Mouse (Mus musculus): ENCODE results near the gene Eaf1. TPM values are rescaled to one million over a fixed set of nuclear protein-coding genes. Genes with fewer than 3 reads are reported as not detected.

Gene Eaf1
- total and polyA plus RNA-seq, 2 experiments from 2014 or later, result 6.5 to 7.4 TPM

- Histone ChIP-seq H3K27ac (ENCODE audit: low read depth) (no peak overlapping the region), H3K9ac (replicated peaks; ENCODE audit: low read depth, low read length) (no peak overlapping the region), H3K4me3 (ENCODE audit: low read depth, low read length) (no peak overlapping the region), H3K9me3 (replicated peaks; ENCODE audit: control insufficient read depth, low read length) (no peaks in the 10 kb centered on the region), H3K27me3 (ENCODE audit: control insufficient read depth, insufficient read depth, low read length) (no peaks in the 10 kb centered on the region), H3K4me2 (ENCODE audit: low read depth, low read length) (no peak overlapping the region), H3K36me3 (replicated peaks; ENCODE audit: control insufficient read depth, insufficient read depth, low read length) (peaks cover 5% of the 10 kb centered on the region; the same call in 1 of the 2 replicates), H3K4me1 (ENCODE audit: control insufficient read depth, insufficient read depth) (no peaks in the 10 kb centered on the region)
- ATAC-seq (ENCODE audit: insufficient read depth, low read depth) (no peak), DNase-seq (ENCODE audit: low spot score) (no peak)
- WGBS, result 81% methylated on average over 2 of the region's 2 CpGs
- TF ChIP-seq CTCF (IDR thresholded peaks at IDR 0.05; ENCODE audit: low read depth), result 0 out of 2 replicates have a peak, but pooled peaks have one; percentile 22
- no peak for TF ChIP-seq EP300 (IDR thresholded peaks at IDR 0.05; ENCODE audit: low read depth)
Observed at GRCm38 (mm10) chr14:31473297-31473696, 20.9 kb upstream of the Eaf1 start.

GRCm38 (mm10) chr14:31482417-31482816 lies 11.8 kb upstream of the Eaf1 start:
- no peak for DNase-seq (ENCODE audit: low spot score)
- Histone ChIP-seq H3K4me3 (ENCODE audit: low read depth, low read length) (no peak overlapping the region), H3K4me2 (ENCODE audit: low read depth, low read length) (no peak overlapping the region), H3K27ac (ENCODE audit: low read depth) (no peak overlapping the region), H3K9me3 (replicated peaks; ENCODE audit: control insufficient read depth, low read length) (no peaks in the 10 kb centered on the region), H3K9ac (replicated peaks; ENCODE audit: low read depth, low read length) (no peak overlapping the region), H3K4me1 (ENCODE audit: control insufficient read depth, insufficient read depth) (no peaks in the 10 kb centered on the region), H3K27me3 (ENCODE audit: control insufficient read depth, insufficient read depth, low read length) (no peaks in the 10 kb centered on the region), H3K36me3 (replicated peaks; ENCODE audit: control insufficient read depth, insufficient read depth, low read length) (peaks cover 95% of the 10 kb centered on the region)
- no peak; the same call in 1 of the 2 replicates for ATAC-seq (ENCODE audit: insufficient read depth, low read depth)
- 85% methylated on average over 5 of the region's 5 CpGs for WGBS
- TF ChIP-seq EP300 (IDR thresholded peaks at IDR 0.05; ENCODE audit: low read depth), result no peak
- TF ChIP-seq CTCF (IDR thresholded peaks at IDR 0.05; ENCODE audit: low read depth), result no peak

DNA sequence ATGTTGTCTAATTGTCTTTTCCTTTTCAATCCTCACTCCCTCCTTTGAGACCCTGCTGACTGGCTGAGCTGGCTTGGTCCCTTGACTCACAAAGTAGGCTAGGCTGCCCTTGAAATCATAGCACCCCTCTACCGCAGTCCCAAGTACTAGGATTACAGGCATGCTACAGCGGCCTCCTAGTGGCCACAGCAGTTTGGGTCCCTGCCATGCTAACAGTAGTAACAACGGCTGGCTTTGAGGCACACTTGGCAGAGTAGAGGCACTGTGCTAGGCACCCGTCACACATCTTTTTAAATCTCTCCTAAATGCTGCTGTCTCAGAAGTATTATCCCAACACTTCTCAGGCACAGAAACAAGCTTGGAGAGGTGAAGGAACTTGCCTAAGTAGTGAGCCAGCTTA lies 7.7 kb upstream of the Eaf1 start:
- no peak overlapping the region for H3K4me2 ChIP-seq (ENCODE audit: low read depth, low read length)
- H3K9ac ChIP-seq (replicated peaks; ENCODE audit: low read depth, low read length), result no peak overlapping the region
- H3K4me3 ChIP-seq (ENCODE audit: low read depth, low read length), result no peak overlapping the region
- peaks cover 77% of the 10 kb centered on the region for H3K36me3 ChIP-seq (replicated peaks; ENCODE audit: control insufficient read depth, insufficient read depth, low read length)
- WGBS, result 67% methylated on average over 4 of the region's 4 CpGs
- H3K9me3 ChIP-seq (replicated peaks; ENCODE audit: control insufficient read depth, low read length), result no peaks in the 10 kb centered on the region
- H3K27me3 ChIP-seq (ENCODE audit: control insufficient read depth, insufficient read depth, low read length), result no peaks in the 10 kb centered on the region
- TF ChIP-seq EP300 (IDR thresholded peaks at IDR 0.05; ENCODE audit: low read depth) (no peak), CTCF (IDR thresholded peaks at IDR 0.05; ENCODE audit: low read depth) (peak; percentile 7; the same call in 1 of the 2 replicates)
- ATAC-seq (ENCODE audit: insufficient read depth, low read depth) (no peak), DNase-seq (ENCODE audit: low spot score) (no peak)
- no peak overlapping the region for H3K27ac ChIP-seq (ENCODE audit: low read depth)
- H3K4me1 ChIP-seq (ENCODE audit: control insufficient read depth, insufficient read depth), result no peaks in the 10 kb centered on the region

- no peak overlapping the region for H3K27ac ChIP-seq (ENCODE audit: low read depth)
- no peak for TF ChIP-seq CTCF (IDR thresholded peaks at IDR 0.05; ENCODE audit: low read depth)
- TF ChIP-seq EP300 (IDR thresholded peaks at IDR 0.05; ENCODE audit: low read depth), result no peak
- H3K36me3 ChIP-seq (replicated peaks; ENCODE audit: control insufficient read depth, insufficient read depth, low read length), result peaks cover 73% of the 10 kb centered on the region
- ATAC-seq (ENCODE audit: insufficient read depth, low read depth) (no peak), DNase-seq (ENCODE audit: low spot score) (no peak)
- H3K27me3 ChIP-seq (ENCODE audit: control insufficient read depth, insufficient read depth, low read length), result no peaks in the 10 kb centered on the region
- H3K9me3 ChIP-seq (replicated peaks; ENCODE audit: control insufficient read depth, low read length), result no peaks in the 10 kb centered on the region
- 83% methylated on average over 6 of the region's 6 CpGs for WGBS
- no peak overlapping the region for H3K4me2 ChIP-seq (ENCODE audit: low read depth, low read length)
- no peaks in the 10 kb centered on the region for H3K4me1 ChIP-seq (ENCODE audit: control insufficient read depth, insufficient read depth)
- no peak overlapping the region for H3K9ac ChIP-seq (replicated peaks; ENCODE audit: low read depth, low read length)
- H3K4me3 ChIP-seq (ENCODE audit: low read depth, low read length), result no peak overlapping the region
Observed at GRCm38 (mm10) chr14:31488055-31488454, 6.1 kb upstream of the Eaf1 start.

DNA sequence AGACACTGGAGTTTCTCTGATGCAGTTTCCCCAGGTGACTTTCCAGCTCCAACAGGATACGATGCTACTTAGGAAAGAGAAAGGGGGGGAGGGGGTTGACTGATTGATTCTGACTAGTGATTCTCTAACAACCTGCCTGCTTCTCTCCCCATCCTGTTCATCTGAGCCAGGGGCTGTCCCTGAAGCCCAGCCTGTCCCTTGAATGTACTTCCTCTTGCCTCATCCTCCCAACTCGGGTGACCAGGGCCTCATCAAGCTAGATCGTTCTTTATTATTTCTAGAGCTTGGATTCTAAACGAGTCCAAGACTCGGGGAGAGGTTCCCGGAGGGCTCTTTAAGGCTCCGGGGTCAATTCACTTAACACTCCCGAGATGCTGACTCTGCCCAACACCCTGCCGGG lies 298 bp upstream of the Eaf1 start:
- DNase-seq (ENCODE audit: low spot score), result no peak
- TF ChIP-seq CTCF (IDR thresholded peaks at IDR 0.05; ENCODE audit: low read depth), result no peak
- no peak for TF ChIP-seq EP300 (IDR thresholded peaks at IDR 0.05; ENCODE audit: low read depth)
- H3K27me3 ChIP-seq (ENCODE audit: control insufficient read depth, insufficient read depth, low read length), result no peaks in the 10 kb centered on the region
- no peaks in the 10 kb centered on the region for H3K9me3 ChIP-seq (replicated peaks; ENCODE audit: control insufficient read depth, low read length)
- H3K4me1 ChIP-seq (ENCODE audit: control insufficient read depth, insufficient read depth), result peaks cover 25% of the 10 kb centered on the region
- peak overlapping the region; percentile 94 for H3K9ac ChIP-seq (replicated peaks; ENCODE audit: low read depth, low read length)
- peak overlapping the region; percentile 72 for H3K4me2 ChIP-seq (ENCODE audit: low read depth, low read length)
- peak overlapping the region; percentile 91 for H3K27ac ChIP-seq (ENCODE audit: low read depth)
- 32% methylated on average over 9 of the region's 9 CpGs for WGBS
- peak overlapping the region; percentile 95 for H3K4me3 ChIP-seq (ENCODE audit: low read depth, low read length)
- no peak for ATAC-seq (ENCODE audit: insufficient read depth, low read depth)
- H3K36me3 ChIP-seq (replicated peaks; ENCODE audit: control insufficient read depth, insufficient read depth, low read length), result peaks cover 31% of the 10 kb centered on the region

- Histone ChIP-seq H3K4me3 (ENCODE audit: low read depth, low read length) (peak within 1 kb of the TSS; percentile 95), H3K4me1 (ENCODE audit: control insufficient read depth, insufficient read depth) (peaks cover 25% of the 10 kb centered on the region), H3K9ac (replicated peaks; ENCODE audit: low read depth, low read length) (peak within 1 kb of the TSS; percentile 94), H3K4me2 (ENCODE audit: low read depth, low read length) (peak within 1 kb of the TSS; percentile 72), H3K36me3 (replicated peaks; ENCODE audit: control insufficient read depth, insufficient read depth, low read length) (peaks cover 37% of the 10 kb centered on the region), H3K27ac (ENCODE audit: low read depth) (peak within 1 kb of the TSS; percentile 91), H3K9me3 (replicated peaks; ENCODE audit: control insufficient read depth, low read length) (no peaks in the 10 kb centered on the region), H3K27me3 (ENCODE audit: control insufficient read depth, insufficient read depth, low read length) (no peaks in the 10 kb centered on the region)
- under 1% methylated on average over 49 of the region's 49 CpGs for WGBS
- TF ChIP-seq CTCF (IDR thresholded peaks at IDR 0.05; ENCODE audit: low read depth) (no peak), EP300 (IDR thresholded peaks at IDR 0.05; ENCODE audit: low read depth) (0 out of 2 replicates have a peak, but pooled peaks have one; percentile 31)
- ATAC-seq (ENCODE audit: insufficient read depth, low read depth), result peak; percentile 94
- DNase-seq (ENCODE audit: low spot score), result peak; percentile 90
Observed at GRCm38 (mm10) chr14:31494975-31495455, 816 bp downstream of the Eaf1 start, which contains the start of gene Mettl6. TSS of gene Mettl6 (minus strand) at chr14:31495040.

Data from heart, postnatal 0 days (tissue).